Mouse (Mus musculus): ENCODE data around the gene Klk1b9. TPM values are rescaled to one million over a fixed set of nuclear protein-coding genes. Genes with fewer than 3 reads are reported as not detected.

The Klk1b9 gene
- not detected in 2 replicates for polyA plus RNA-seq (2012; ENCODE audit: low replicate concordance)

DNA sequence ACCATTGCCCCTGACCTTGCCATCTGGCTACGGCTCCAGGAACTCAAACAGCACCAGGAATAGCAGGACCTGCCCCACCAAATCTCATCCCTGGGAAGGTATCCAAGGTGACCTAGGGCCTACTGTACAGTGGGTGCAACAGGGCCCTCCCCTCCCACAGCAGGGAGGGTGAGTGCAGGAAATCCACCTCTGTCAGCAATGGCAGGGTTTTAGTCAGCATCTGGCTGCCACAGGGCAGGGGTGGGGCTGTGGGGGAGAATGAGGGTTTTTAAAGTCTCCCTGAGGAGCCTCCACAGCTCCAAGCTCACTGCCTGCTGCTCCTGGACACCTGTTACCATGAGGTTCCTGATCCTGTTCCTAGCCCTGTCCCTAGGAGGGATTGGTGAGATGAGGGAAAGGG, at the start of gene Klk1b9:
Gene Klk1b9, plus strand, starts transcription at position 301 of the 400 bp plus-strand sequence.

DNA sequence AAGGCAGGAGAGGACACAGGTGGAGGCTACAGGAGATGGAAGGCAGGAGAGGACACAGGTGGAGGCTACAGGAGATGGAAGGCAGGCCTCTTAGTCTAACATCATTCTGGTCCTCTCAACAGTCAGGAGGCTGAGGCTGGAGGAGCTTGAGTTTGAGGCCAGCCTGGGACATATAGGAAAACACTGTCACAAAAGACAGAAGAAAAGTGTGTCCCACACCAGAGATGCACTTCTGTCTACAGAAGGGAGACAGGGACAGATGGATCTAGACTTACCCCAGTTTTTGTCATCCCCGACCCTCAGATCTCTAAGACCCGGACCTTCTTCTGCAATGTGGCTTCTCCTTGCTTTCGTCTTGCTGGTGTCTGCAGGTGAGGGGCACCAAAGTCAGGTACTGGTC, 42.4 kb upstream of the Klk1b9 start, which contains the start of gene Klk15:
Gene Klk15, plus strand, starts transcription at position 301 of the 400 bp plus-strand sequence.

GRCm38 (mm10) chr7:43950364-43950763, 25.5 kb upstream of the Klk1b9 start, which contains the start of gene Klk1b8:
Gene Klk1b8 (plus strand): TSS chr7:43950664.

DNA sequence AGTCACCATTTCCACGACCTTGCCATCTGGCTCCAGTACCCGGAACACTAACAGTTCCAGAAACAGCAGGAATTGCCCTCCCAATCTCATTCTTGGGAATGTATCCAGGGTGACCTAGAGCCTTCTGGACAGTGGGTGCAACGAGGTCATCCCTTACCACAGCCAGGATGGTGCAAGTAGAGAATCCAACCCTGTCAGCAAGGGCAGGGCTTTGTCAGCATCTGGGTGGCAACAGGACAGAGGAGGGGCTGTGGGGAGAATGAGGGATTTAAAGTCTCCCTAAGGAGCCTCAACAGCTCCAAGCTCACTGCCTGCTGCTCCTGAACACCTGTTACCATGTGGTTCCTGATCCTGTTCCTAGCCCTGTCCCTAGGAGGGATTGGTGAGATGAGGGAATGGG, 9.4 kb upstream of the Klk1b9 start, which contains the start of gene Klk1b1:
Gene Klk1b1, plus strand, starts transcription at position 301 of the 400 bp plus-strand sequence.

GRCm38 (mm10) chr7:43995577-43995976, 19.7 kb downstream of the Klk1b9 start, which contains the start of gene Klk1b11:
Gene Klk1b11 (plus strand): TSS chr7:43995877.

GRCm38 (mm10) chr7:44011868-44012267, 36.0 kb downstream of the Klk1b9 start, which contains the start of gene Klk1b26:
Gene Klk1b26 (plus strand): TSS chr7:44012168.

Other genes starting within 250 kb of the Klk1b9 start
- gene Klk12, start 207.2 kb upstream of the Klk1b9 start, polyA plus RNA-seq (2012; ENCODE audit: low replicate concordance): not detected in 2 replicates
- gene Klk11, start 201.5 kb upstream of the Klk1b9 start, polyA plus RNA-seq (2012; ENCODE audit: low replicate concordance): not detected in 2 replicates
- not detected in 2 replicates for gene Klk10, start 195.0 kb upstream of the Klk1b9 start, polyA plus RNA-seq (2012; ENCODE audit: low replicate concordance)
- not detected in 2 replicates for gene Klk9, start 184.2 kb upstream of the Klk1b9 start, polyA plus RNA-seq (2012; ENCODE audit: low replicate concordance)
- 37.9 and 39.2 TPM in 2 replicates for gene Klk8, start 178.5 kb upstream of the Klk1b9 start, polyA plus RNA-seq (2012; ENCODE audit: low replicate concordance)
- 0.08 TPM in 1 of 2 replicates, not detected in the other for gene Klk7, start 164.8 kb upstream of the Klk1b9 start, polyA plus RNA-seq (2012; ENCODE audit: low replicate concordance)
- gene Klk6, start 151.6 kb upstream of the Klk1b9 start, polyA plus RNA-seq (2012; ENCODE audit: low replicate concordance): not detected in 2 replicates
- not detected in 2 replicates for gene Klk5, start 134.1 kb upstream of the Klk1b9 start, polyA plus RNA-seq (2012; ENCODE audit: low replicate concordance)
- gene Klk4, start 94.9 kb upstream of the Klk1b9 start, polyA plus RNA-seq (2012; ENCODE audit: low replicate concordance): 0.47 and 0.77 TPM in 2 replicates
- gene Klk15, start 42.3 kb upstream of the Klk1b9 start, polyA plus RNA-seq (2012; ENCODE audit: low replicate concordance): 0.63 TPM in 1 of 2 replicates, not detected in the other
- gene Klk1b8, start 25.4 kb upstream of the Klk1b9 start, polyA plus RNA-seq (2012; ENCODE audit: low replicate concordance): not detected in 2 replicates
- gene Klk1b1, start 9.3 kb upstream of the Klk1b9 start, polyA plus RNA-seq (2012; ENCODE audit: low replicate concordance): not detected in 2 replicates
- gene Klk1b11, start 19.8 kb downstream of the Klk1b9 start, polyA plus RNA-seq (2012; ENCODE audit: low replicate concordance): not detected in 2 replicates
- not detected in 2 replicates for gene Klk1b26, start 36.1 kb downstream of the Klk1b9 start, polyA plus RNA-seq (2012; ENCODE audit: low replicate concordance)
- gene Klk1b27, start 76.2 kb downstream of the Klk1b9 start, polyA plus RNA-seq (2012; ENCODE audit: low replicate concordance): 3.6 and 5.5 TPM in 2 replicates
- gene Klk1b21, start 126.3 kb downstream of the Klk1b9 start, polyA plus RNA-seq (2012; ENCODE audit: low replicate concordance): not detected in 2 replicates
- gene Klk1b22, start 136.6 kb downstream of the Klk1b9 start, polyA plus RNA-seq (2012; ENCODE audit: low replicate concordance): not detected in 2 replicates
- not detected in 2 replicates for gene Klk1b16, start 160.7 kb downstream of the Klk1b9 start, polyA plus RNA-seq (2012; ENCODE audit: low replicate concordance)
- gene Klk1b24, start 212.2 kb downstream of the Klk1b9 start, polyA plus RNA-seq (2012; ENCODE audit: low replicate concordance): not detected in 2 replicates
- not detected in 2 replicates for gene Klk1b3, start 222.1 kb downstream of the Klk1b9 start, polyA plus RNA-seq (2012; ENCODE audit: low replicate concordance)
- gene Klk1b4, start 231.4 kb downstream of the Klk1b9 start, polyA plus RNA-seq (2012; ENCODE audit: low replicate concordance): not detected in 2 replicates
- gene Klk1b5, start 239.9 kb downstream of the Klk1b9 start, polyA plus RNA-seq (2012; ENCODE audit: low replicate concordance): not detected in 2 replicates
- 16.7 and 28.0 TPM in 2 replicates for gene Klk1, start 249.3 kb downstream of the Klk1b9 start, polyA plus RNA-seq (2012; ENCODE audit: low replicate concordance)